Mouse (Mus musculus) heart, adult 2 months (tissue): ENCODE results near the gene Scgb2b17.
"Not testable (repeated sequence)": the region's sequence is repeated elsewhere in the genome, so short reads cannot be mapped to it uniquely, and the experiment has no call there.

Experiments used
- CTCF ChIP-seq: fragments of 200-600 bp; IDR thresholded peaks from 2 replicates; pipeline ENCODE4 v1.8.1; 2022; ENCODE audit warnings: antibody characterized with exemption, mild to moderate bottlenecking, moderate library complexity
- POLR2A ChIP-seq: fragments of 200-500 bp; IDR thresholded peaks from 2 replicates; pipeline ENCODE4 v1.6.1; 2011; ENCODE audit warnings: mild to moderate bottlenecking, low read depth, low read length, control low read depth; ENCODE audit not compliant: insufficient read depth

- not testable (repeated sequence) for TF ChIP-seq CTCF, POLR2A
Measured at GRCm38 (mm10) chr7:33056461-33056860, at the start of gene Scgb2b17.
